Mouse (Mus musculus) brain, embryonic 14.5 days (tissue): ENCODE results near the gene Glud1. TPM values are rescaled to one million over a fixed set of nuclear protein-coding genes. Genes with fewer than 3 reads are reported as not detected.
"Not testable (repeated sequence)": the region's sequence is repeated elsewhere in the genome, so short reads cannot be mapped to it uniquely, and the experiment has no call there.

ENCODE experiments used
- DNase-seq: peaks from one replicate; pipeline ENCODE4 v3.0.0-alpha.2; 2011; ENCODE audit warnings: low read depth
- CTCF ChIP-seq: fragments of 200-500 bp; IDR thresholded peaks from 2 replicates; pipeline ENCODE4 v1.5.1; 2012; ENCODE audit warnings: inconsistent platforms, mild to moderate bottlenecking, moderate library complexity, borderline replicate concordance; ENCODE audit not compliant: insufficient read depth, insufficient read length; ENCODE audit errors: extremely low read depth
- POLR2A ChIP-seq: fragments of 200-500 bp; IDR thresholded peaks from 2 replicates; pipeline ENCODE4 v1.6.1; 2012; ENCODE audit warnings: mild to moderate bottlenecking, inconsistent platforms, borderline replicate concordance; ENCODE audit not compliant: poor library complexity, insufficient read depth, insufficient read length, severe bottlenecking; ENCODE audit errors: extremely low read depth
- polyA plus RNA-seq: library from polyadenylated mRNA; depleted of rRNA; stranded (reverse); fragments of >200 nt; gene quantifications from 2 replicates; pipeline ENCODE4 v1.2.3, GENCODE M21; 2012

The Glud1 gene
- polyA plus RNA-seq, 1 experiment: 99.3 TPM

DNA sequence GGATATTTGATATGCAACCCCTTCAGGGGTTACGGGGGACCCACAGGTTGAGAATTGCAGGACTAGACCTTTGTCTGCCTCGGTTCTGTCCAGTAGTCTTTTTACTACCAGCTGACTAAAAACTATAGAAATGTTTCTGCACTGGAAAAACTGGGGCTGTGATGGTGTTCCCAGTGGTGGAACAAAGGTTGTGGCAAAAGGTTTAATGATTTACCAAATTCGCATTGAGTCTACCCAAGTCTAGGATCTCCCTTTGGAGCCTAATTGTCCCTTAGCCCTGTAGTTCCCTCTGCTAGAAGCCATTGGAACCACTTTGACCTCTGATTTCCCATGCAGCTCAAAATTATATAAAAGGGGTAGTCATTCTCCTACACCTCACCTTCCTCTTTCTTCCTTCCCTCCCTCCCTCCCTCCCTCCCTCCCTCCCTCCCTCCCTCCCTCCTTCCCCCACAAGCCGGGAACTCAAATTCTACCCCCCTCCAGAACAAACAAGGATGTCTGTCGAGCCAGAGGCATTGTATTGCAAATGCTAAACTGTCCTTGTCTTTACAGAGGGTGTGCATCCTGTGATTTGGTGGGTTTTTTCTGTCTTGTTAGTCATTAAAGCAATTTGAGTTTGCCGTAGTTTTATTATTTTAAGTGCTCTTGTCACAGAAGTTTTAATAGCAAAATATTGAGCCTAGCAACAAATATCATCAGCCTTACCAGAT, 2.0 kb downstream of the Glud1 start:
- peak; percentile 35 for DNase-seq

DNA sequence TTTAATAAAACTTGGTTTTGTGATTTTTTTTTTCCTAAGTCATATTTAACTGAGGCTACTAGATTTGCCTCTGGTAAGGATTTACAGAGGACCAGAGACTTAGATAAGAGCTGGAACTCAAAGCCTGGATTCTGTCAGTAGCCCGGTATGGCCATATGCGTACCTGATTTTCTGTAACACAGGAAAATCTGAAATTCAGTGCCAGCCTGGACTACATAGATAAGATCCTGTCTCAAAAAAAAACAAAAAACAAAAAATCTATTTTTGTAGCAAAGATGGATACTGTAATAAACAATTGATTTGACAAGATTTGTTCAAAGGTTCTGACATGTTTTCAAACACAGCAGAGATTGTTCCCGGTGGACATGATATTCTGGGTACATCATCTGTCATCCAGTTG, 3.1 kb downstream of the Glud1 start:
- DNase-seq: no peak
- no peak for TF ChIP-seq CTCF
- no peak for TF ChIP-seq POLR2A

More for the DNA sequence above, 2.0 kb downstream of the Glud1 start:
- TF ChIP-seq CTCF: no peak
- no peak for TF ChIP-seq POLR2A

DNA sequence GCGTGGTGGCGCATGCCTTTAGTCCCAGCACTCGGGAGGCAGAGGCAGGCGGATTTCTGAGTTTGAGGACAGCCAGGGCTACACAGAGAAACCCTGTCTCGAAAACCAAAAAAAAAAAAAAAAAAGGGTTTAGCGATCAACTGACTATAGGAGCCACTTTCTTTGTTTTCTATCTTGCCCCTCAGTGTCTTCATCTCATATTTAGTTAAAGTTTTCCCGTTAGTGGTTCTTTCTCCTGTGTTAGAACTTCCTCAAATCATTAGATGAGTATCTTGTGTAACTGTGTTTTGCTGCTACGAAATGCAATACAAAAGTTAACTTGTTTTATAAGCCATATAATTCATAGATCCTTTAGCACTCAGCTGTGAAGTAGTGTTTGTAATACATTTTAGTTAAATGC, 3.9 kb downstream of the Glud1 start:
- not testable (repeated sequence) for DNase-seq

DNA sequence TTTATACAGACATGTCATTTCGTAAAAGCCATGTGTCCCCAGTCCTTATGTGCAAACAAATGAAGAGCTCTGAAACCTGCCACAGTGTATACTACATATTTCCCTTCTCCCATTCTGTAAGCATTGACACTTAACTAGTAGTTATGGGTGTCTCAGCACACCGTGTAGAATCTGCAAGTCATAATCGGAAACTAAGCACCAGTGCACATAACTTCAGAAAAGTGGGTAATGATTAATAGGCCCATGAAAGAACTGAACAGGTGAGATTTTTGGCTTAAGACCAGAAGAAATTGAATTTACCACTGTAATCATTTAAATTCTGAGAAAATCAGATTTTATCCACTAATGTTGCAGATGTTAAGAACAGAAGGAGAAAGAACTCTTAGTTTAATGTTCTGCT, 4.3 kb downstream of the Glud1 start:
- DNase-seq: no peak
- TF ChIP-seq CTCF (no peak), POLR2A (no peak)

DNA sequence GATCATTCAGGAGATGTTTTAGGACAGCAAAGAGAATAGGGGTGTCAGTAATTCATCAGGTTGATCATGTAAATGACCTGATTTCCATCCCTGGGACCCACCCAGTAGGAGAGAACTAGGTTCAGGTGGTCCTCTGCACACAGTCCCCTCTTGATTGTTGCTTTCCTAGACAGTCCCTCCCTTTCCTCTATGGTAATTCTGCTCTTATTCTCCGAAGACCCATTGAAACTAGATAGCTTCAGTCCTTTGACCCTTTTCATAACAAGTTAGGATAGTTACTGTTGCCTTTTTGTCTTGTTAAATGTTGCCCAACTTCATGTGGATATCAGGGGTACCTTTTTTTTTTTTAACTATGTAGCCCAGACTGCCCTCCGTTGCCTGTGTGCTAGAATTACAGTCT, 5.8 kb downstream of the Glud1 start:
- DNase-seq: no peak

DNA sequence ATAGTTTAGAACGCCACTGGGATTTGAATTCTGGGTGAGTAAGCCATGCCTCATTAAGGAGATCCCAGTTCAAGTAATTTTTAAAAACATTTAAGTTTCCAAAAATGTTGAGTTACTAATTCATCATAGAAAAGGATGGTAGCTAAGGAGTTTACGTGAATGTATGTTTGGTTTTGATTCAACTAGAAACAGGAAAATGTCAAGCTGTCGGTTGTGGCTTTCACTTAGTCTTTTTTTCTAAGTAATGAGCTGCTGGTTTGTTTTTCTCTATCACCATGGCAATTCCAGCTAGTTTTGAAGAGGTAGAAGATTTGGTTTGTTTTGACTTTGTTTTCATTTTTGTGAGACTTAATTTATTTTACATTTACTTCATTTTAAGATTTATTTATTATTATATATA, 6.9 kb downstream of the Glud1 start:
- no peak for TF ChIP-seq POLR2A
- TF ChIP-seq CTCF: no peak
- no peak for DNase-seq

More for the DNA sequence above, 5.8 kb downstream of the Glud1 start:
- no peak for TF ChIP-seq POLR2A
- no peak for TF ChIP-seq CTCF

DNA sequence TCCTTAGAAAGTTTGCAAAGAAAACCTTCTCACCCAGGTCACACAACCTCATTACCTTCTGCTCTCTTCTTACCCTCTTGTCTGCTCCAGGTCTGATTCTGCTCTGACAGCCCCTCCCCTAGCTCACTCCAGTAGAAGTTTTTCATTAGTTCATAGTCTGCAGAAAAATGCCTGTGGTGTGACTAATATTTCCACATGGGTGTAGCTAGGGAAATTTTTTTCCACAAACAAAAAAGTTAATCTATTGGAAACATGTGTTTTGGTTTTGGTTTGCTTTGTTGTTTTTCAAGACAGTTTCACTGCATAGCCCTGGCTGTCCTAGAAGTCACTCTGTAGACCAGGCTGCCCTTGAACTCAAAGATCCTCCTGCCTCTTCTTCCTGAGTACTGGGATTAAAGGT, 7.6 kb downstream of the Glud1 start:
- no peak for TF ChIP-seq CTCF
- no peak for DNase-seq

DNA sequence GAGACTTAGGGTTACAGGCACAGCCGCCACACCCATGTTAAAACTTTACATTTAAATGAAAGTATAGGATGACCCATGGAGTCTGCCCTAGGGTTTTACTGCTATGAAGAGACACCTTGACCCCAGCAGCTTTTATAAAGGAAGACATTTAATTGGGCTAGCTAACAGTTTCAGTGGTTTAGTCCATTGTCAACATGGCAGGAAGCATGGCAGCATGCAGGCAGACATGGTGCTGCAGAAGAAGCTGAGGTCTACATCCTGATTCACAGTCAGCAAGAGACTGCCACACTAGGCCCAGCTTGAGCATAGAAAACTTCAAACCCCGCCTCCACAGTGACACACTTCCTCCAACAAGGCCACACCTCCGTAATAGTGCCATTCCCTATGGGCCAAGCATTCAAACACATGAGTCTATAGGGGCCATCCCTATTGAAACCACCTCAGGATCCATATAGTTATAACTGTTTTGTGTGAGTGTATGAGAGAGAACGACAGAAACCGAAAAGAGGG, 13.1 kb downstream of the Glud1 start:
- TF ChIP-seq POLR2A: no peak
- TF ChIP-seq CTCF: no peak

DNA sequence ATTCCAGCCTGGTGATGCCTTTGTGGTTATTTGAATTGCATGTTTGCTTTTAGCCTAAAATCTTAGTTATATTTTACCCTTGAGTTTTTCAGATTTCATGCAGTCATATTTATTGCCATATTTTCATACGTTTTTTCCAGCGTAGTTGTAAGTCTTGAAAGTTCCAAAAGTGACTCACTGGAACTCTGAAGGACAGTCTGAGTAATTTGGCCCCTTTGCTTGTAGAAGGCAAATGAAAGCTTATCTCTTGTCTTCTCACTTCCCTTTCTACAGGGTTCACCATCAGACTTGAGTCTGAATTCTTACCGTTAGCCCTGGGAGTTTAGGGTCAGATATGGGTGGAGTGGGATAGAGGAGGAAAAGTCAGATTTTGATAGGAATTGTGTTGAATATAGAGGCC, 16.1 kb downstream of the Glud1 start:
- TF ChIP-seq CTCF (no peak), POLR2A (no peak)
- no peak for DNase-seq

More for the DNA sequence above, 13.1 kb downstream of the Glud1 start:
- no peak for DNase-seq

DNA sequence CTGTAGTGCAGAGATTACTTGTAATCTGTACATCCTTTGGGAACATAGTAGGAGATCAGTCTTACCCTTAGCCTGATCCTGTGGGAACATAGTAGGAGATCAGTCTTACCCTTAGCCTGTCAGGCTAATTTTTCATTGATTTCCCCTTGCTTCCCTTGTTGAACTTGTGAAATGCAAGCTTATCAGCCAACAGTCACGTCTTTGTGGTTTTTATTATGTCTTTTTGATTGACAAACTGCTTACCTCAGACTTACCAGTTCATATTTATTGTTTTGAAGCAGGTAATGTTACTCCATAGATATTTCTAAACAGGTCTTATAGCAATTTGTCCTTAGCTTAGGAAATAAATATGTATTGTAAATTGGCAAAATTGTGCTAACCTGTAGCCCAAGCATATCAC, 17.1 kb downstream of the Glud1 start:
- no peak for DNase-seq
- TF ChIP-seq POLR2A (no peak), CTCF (no peak)

DNA sequence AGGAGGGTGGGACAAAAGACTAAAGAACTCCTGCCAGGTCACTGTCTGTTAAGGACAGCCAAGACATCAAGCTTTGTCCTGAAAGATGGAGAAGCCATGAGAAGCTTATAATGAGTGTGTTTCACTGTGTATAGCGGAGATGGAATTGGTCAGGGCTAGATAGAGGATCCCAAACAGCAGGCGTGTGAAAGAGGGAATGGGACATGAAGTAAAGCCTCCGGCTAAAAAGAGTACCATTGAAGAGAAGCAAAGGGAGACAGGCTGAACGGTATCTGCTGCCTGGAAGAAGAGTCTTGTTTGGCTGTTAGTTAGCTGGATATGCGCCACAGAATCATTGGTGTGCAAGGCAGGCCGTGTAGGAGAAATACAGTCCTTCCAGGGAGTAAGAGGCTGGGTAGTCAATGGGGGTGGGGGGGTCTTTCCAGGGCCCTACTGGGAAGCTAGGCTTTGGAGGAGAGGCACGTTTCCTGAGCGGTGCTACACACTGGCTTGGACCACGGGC, 20.2 kb downstream of the Glud1 start:
- TF ChIP-seq POLR2A (no peak), CTCF (no peak)
- peak; percentile 71 for DNase-seq

DNA sequence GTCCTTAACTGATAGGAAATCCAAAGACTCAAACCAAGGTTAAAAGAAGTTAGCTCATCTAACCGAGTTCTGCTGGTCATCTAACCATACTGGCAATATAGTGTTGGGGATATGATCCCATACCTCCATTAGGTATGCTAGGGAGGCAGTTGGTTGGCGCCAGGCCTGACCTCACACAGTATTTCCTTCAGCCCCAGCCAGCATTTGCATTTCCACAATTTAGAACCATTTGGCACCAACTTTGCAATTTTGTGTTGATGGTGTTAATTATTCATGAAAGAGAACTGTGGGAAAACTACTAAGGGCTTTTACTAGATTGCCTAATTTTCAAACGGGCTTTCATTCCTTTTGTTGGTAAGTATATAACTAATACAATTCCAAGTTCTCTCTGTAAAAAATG, 21.4 kb downstream of the Glud1 start:
- peak; percentile 88 for DNase-seq
- no peak for TF ChIP-seq CTCF
- no peak for TF ChIP-seq POLR2A

DNA sequence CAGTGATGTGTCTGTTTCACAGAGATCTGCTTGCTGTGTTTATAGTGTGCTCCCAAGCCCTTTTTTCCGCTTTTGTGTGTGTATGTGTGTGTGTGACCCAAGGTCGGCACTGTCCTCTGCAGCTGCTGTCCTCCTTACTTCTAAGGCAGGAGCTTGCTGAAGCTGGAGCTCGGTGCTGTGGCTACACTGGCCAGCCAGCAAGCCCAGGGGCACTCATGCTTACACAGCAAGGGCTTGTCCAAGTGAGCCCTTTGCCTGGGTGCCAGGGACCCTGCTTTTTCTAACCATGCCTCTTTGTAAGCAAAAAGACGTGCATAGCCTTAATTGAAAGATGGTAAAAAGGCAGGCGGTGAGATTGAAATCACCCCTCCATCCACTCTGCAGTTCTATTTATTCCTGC, 21.9 kb downstream of the Glud1 start:
- DNase-seq: peak; percentile 84
- no peak for TF ChIP-seq POLR2A
- TF ChIP-seq CTCF: no peak

DNA sequence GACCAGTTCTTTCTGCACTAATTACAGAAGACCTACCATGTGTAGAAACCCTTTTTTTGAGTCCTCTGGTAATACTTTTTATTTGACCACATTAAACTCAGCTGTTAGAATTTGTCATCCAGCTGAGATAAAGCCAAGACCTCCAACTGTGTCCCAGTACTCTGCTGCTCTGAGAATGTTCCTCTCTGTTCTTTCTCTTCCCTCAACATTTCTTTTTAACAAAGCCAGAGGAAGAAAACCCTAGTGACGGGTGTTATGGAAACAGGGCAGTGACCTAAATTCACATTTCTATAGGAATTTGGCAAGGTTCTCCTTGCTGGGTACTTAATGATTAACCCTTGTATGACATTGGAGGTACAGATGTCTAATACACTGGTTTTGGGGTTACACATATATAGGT, 28.9 kb downstream of the Glud1 start:
- no peak for TF ChIP-seq POLR2A
- TF ChIP-seq CTCF: no peak
- DNase-seq: peak; percentile 48
